Mouse (Mus musculus): ENCODE data around the gene Tfap2c.

Tfap2c gene

GRCm38 (mm10) chr2:172549371-172550155 lies at the start of gene Tfap2c:
Gene Tfap2c (plus strand): TSS chr2:172549593.
- DNase-seq (ENCODE audit: low read depth, low spot score), result no peak

DNA sequence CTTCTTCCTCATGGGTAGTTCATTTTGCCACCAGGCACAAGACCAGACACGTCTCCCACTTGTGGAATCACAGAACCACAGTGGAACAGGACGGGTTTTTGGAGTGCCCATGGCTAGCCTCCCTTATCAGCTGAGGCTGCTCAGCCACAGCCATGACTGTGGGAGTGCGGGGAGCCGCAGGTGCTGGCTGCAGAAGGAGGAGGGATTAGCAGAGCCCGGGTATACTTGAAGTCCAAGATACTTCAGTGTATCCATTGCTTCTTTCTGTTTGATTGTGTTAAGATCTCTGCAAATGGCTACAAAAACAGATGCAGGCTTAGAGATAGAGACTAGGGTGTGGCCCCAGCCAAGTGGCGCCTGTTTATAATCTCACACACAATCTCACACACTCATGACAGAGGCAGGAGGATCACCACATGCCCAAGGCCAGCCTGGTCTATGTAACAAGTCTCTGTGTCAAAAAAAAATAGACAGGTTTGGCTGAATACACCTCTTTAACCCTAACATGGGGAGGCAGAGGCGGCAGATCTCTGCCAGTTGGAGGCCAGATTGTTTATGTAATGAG lies 48.6 kb upstream of the Tfap2c start:
- no peak for DNase-seq (ENCODE audit: low read depth, low spot score)

DNA sequence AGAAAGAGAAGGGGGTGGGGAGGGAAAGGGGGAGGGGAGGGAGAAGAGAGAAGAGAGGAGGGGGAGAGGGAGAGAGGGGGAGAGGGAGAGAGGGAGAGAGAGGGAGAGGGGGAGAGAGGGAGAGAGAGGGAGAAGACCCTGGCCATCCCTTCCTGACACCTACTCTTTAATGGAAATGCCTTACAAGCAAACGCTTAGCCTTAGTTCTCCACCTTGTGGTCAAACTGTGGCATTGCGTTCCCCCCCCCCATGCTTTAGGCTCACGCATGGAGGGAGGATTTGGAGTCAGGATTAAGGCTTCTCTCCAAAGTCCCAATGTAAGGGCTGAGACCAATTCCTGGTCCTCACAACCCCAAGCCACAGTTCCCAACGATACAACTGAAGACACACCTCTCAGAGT lies 48.1 kb upstream of the Tfap2c start:
- DNase-seq (ENCODE audit: low read depth, low spot score), result peak; percentile 41

- DNase-seq (ENCODE audit: low read depth, low spot score), result no peak
Observed at GRCm38 (mm10) chr2:172502168-172502567, 47.2 kb upstream of the Tfap2c start.

GRCm38 (mm10) chr2:172506121-172506520 lies 43.3 kb upstream of the Tfap2c start:
- DNase-seq (ENCODE audit: low read depth, low spot score), result no peak

GRCm38 (mm10) chr2:172510056-172510712 lies 39.2 kb upstream of the Tfap2c start:
- DNase-seq (ENCODE audit: low read depth, low spot score), result no peak

DNA sequence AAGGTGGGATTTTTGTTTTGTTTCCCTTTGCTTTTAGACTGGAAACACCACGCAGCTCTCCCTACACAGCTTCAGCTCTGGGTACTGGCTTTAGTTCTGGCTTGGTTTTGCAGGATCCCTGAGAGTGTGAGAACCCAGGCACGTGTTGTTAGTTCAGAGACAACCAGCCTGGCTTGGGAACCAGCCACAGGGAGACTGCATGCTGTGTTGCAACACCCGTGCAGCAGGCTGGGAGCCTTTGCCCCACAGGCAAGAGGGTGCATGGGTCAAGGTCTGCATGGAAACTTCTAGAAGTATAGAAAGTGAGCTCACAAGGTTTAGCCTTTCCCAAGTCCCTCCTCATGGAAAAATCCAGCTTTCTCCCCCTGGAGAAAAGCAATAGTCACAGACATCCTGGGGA lies 38.5 kb upstream of the Tfap2c start:
- DNase-seq (ENCODE audit: low read depth, low spot score), result no peak

- DNase-seq (ENCODE audit: low read depth, low spot score), result no peak
Observed at GRCm38 (mm10) chr2:172516407-172516992, 32.9 kb upstream of the Tfap2c start.

GRCm38 (mm10) chr2:172520616-172521371 lies 28.6 kb upstream of the Tfap2c start:
- DNase-seq (ENCODE audit: low read depth, low spot score), result no peak

DNA sequence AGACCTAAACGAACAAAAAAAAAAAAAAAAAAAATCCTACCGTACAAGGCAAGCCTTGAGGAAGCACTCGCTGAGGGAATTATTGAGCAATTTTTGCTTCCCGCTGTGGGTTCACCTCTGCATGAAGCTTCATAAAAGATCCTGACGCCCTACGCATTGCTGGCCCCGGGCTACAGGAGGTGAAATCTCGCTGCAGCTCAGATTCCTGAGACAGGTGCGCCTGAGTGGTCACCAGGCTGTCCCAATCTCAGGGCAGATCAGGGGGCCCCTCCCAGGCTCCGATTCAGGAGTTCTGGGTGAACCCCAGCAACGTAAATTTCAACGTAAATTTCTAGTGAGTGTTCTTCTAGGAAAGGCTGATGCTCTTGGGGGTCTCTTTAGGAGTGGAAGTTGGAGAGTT lies 26.9 kb upstream of the Tfap2c start:
- DNase-seq (ENCODE audit: low read depth, low spot score), result no peak

DNA sequence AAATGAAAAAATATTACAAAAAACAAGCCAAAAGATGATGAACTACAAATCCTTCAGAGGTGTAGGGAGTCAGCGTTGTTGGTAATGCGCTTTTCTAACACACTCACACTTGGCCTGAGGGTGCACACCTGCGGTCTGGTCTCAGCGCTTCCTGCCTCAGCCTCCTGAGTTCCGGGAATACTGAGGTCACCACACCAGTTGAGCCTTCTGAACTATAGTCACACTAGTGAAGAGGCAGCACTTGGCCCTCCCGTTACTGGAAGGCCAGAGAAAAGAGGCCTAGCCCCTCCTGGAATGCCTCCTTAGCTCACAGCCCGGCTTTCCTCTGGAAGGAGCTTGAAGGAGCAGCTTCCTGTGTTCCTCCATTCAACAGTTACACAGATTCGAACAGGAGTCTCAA lies 22.2 kb upstream of the Tfap2c start:
- DNase-seq (ENCODE audit: low read depth, low spot score), result no peak

DNA sequence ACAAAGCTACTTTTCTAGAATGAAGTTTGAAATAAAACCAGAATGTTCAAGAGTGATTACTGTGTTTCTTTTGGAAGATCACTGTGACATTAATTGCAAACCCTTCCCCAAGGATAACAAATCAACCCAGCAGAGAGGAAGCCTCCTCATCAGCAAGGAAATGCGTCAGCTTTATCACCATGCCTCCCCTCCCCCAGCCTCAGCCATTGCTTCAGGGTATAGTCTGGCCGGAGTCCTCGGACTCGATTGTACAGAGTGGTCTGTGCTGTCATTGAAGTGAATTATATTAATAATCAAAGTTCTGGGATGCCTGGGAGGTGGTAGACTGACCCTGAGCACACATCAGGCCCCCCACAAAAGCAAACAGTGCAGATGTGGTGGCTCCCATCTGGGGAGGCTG lies 5.4 kb upstream of the Tfap2c start:
- no peak for DNase-seq (ENCODE audit: low read depth, low spot score)

GRCm38 (mm10) chr2:172544601-172545127 lies 4.7 kb upstream of the Tfap2c start:
- DNase-seq (ENCODE audit: low read depth, low spot score), result no peak

DNA sequence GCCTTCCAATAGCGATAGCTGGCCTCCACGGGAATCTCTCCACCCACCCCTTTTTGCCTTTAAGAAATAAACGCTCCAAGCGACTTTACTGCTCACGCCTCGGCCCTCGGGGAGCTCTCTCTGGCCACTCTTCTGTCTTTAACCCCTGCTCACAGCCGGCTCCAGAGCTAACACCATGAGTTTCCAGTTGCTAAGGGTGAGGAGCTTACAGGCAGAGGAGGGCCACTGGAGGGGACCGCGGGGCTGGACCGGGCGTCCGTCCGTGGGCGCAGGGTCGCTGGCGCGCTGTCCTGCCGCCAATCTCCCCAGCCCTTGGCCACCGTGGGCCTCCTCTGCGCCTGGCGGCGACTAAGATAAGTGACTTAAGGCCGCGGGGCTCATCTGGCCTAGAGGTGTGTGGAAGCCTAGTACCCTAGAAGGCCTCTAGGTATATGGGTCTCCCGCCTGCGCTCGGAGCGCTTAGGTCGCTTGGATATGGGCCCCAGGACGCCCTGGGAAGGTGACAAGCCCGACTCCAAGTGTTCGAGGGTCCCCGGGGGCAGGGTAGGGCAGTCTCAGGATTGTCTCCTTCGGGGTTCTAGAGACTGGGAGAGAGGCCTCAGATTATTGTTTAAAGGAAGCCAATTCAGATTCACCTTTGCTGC lies 3.7 kb upstream of the Tfap2c start:
- no peak for DNase-seq (ENCODE audit: low read depth, low spot score)

GRCm38 (mm10) chr2:172546551-172546950 lies 2.8 kb upstream of the Tfap2c start:
- DNase-seq (ENCODE audit: low read depth, low spot score), result no peak

GRCm38 (mm10) chr2:172547116-172547515 lies 2.3 kb upstream of the Tfap2c start:
- DNase-seq (ENCODE audit: low read depth, low spot score), result no peak

GRCm38 (mm10) chr2:172547807-172548586 lies 1.4 kb upstream of the Tfap2c start:
- no peak for DNase-seq (ENCODE audit: low read depth, low spot score)

DNA sequence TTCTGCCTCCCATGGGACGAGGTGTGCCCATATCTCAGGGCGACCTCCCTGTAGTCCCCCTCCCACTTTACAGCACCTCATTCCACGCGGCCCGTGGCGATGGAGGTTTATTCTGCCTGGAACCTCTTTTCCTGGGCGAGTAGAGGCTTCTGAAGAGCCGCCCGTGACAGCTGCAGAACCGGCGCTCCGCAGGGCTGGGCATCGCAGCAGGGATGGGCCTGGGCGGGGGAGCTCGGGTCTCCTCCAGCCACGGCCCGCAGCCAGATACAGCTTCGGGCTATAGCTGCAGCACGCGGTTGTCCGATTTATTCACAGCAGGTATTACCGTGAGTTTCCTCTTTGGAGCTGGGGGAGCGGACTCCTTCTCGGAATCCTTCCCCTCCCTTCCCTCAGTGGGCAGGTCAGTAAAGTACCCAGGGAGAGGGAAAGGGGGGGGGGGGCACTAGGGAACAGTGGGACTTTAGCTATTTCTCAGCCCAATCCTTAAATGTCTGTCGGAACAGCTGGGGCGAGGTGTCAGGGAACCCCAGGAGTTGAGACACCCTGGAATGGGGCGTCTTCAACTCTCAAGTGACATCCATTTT lies 629 bp upstream of the Tfap2c start:
- DNase-seq (ENCODE audit: low read depth, low spot score), result peak; percentile 2

DNA sequence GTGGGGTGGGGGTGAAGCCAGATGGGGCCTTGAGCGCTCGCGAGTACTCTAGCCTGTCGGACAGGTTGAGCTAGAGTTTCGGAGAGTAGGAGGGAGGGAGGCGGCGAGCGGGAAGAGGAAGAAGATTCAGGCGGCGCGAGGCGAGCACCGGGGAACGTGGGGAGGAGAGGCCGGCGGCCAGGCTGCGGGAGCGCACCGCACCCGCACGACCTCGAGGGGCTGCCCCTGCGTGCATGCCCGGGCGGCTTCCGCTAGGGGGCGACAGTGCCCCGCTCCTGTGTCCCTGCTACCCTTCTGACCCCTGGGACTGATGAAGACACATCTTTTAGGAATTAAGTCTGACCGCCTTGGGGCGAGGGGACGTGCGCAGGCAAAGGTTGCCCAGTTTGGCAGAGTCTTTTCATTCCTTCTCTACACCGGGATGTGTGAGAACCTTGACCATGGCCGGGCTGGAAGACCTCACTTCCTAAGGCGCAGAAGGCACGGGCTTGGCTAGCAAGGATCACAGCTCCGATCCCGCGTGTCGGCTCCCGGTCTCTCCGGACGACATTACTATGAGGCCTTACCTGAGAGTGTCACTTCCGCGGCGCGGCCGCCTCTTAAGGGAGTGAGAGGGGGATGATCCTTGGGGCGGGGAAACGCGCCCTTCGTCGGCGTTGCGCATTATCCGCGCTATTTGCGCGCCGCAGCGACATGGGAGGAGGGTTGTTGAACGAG lies 1.1 kb downstream of the Tfap2c start:
- peak; percentile 18 for DNase-seq (ENCODE audit: low read depth, low spot score)
